Mouse (Mus musculus) testis, adult 2 months (tissue): ENCODE data around the gene Esrra.
A peak's percentile ranks its signal among the peaks of the same experiment; 100 is the strongest.

Experiments used
- CTCF ChIP-seq: fragments of 200-500 bp; IDR thresholded peaks from 2 replicates; pipeline ENCODE4 v1.5.1; 2012; ENCODE audit warnings: low read depth, mild to moderate bottlenecking, inconsistent platforms, low read length, moderate library complexity; ENCODE audit not compliant: control insufficient read depth, insufficient read depth, insufficient replicate concordance
- POLR2A ChIP-seq: fragments of 200-500 bp; IDR thresholded peaks from 2 replicates; pipeline ENCODE4 v1.6.1; 2012; ENCODE audit warnings: low read depth, mild to moderate bottlenecking, inconsistent platforms, low read length, moderate library complexity; ENCODE audit not compliant: control insufficient read depth

DNA sequence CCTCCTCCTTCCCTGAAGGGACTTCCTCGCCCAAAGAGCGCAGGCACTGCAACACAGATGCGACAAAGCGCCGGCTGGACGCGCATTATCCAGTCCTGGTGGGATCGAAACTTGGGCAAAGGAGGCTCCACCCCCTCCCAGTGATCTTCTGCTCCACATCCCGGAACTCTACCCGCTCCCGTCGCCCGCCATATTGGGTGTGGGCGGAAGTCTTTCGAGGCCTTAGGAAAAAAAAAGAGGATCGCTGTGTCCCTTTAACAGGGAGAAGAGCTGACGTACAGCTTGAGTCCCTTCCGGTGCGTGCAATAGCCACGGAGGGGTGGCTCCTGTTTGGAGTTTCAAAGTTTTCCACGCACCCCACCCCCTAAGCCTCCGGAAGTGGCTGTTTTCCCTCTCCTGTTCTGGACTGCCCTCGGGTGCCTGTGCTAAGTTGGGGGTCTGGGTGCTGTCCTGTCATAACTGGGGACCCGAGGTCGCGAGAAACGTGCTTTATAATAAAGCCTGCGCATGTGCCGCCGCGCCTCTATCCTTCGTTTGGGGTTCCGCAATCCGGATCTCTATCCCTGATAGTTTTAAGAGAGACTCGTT is 29.9 kb upstream of the Esrra start:
- TF ChIP-seq POLR2A, result peak; percentile 50
- no peak for TF ChIP-seq CTCF
